Mouse (Mus musculus) frontal cortex, adult (tissue): ENCODE data around the gene Micu2.

ENCODE experiments used
- ATAC-seq: cut with Nextera tagmentation; 2 replicates; pipeline ENCODE4 v1.9.2; 2017; ENCODE audit warnings: mild to moderate bottlenecking, moderate library complexity, mixed read lengths; ENCODE audit not compliant: low TSS enrichment

Micu2 gene

GRCm38 (mm10) chr14:57998526-57999401, at the start of gene Micu2:
Gene Micu2 (minus strand): TSS chr14:57999262.
- ATAC-seq, result peak; percentile 97

- ATAC-seq, result no peak
Observed at GRCm38 (mm10) chr14:58046639-58047284, 47.7 kb upstream of the Micu2 start.

GRCm38 (mm10) chr14:58036174-58036573, 37.1 kb upstream of the Micu2 start:
- ATAC-seq, result no peak

- peak; percentile 79 for ATAC-seq
Observed at GRCm38 (mm10) chr14:58034567-58034966, 35.5 kb upstream of the Micu2 start.

- 0 out of 2 replicates have a peak, but pooled peaks have one; percentile 78 for ATAC-seq
Observed at GRCm38 (mm10) chr14:58018869-58019268, 19.8 kb upstream of the Micu2 start.

- ATAC-seq, result no peak
Observed at GRCm38 (mm10) chr14:58003852-58004251, 4.8 kb upstream of the Micu2 start.

- ATAC-seq, result no peak
Observed at GRCm38 (mm10) chr14:58002161-58002560, 3.1 kb upstream of the Micu2 start.

- ATAC-seq, result 0 out of 2 replicates have a peak, but pooled peaks have one; percentile 25
Observed at GRCm38 (mm10) chr14:57999402-57999734, 306 bp upstream of the Micu2 start.

GRCm38 (mm10) chr14:57997431-57997830, 1.6 kb downstream of the Micu2 start:
- no peak for ATAC-seq

GRCm38 (mm10) chr14:57996210-57996609, 2.9 kb downstream of the Micu2 start:
- no peak for ATAC-seq

- no peak for ATAC-seq
Observed at GRCm38 (mm10) chr14:57991761-57992160, 7.3 kb downstream of the Micu2 start.

- no peak for ATAC-seq
Observed at GRCm38 (mm10) chr14:57989162-57989561, 9.9 kb downstream of the Micu2 start.

- ATAC-seq, result peak; percentile 56
Observed at GRCm38 (mm10) chr14:57985780-57986179, 13.3 kb downstream of the Micu2 start.

GRCm38 (mm10) chr14:57982450-57982849, 16.6 kb downstream of the Micu2 start:
- ATAC-seq, result no peak

- ATAC-seq, result peak; percentile 39
Observed at GRCm38 (mm10) chr14:57981720-57982418, 17.2 kb downstream of the Micu2 start.

- no peak for ATAC-seq
Observed at GRCm38 (mm10) chr14:57980776-57981175, 18.3 kb downstream of the Micu2 start.

GRCm38 (mm10) chr14:57980179-57980578, 18.9 kb downstream of the Micu2 start:
- no peak for ATAC-seq

- ATAC-seq, result no peak
Observed at GRCm38 (mm10) chr14:57978144-57978543, 20.9 kb downstream of the Micu2 start.

- ATAC-seq, result no peak
Observed at GRCm38 (mm10) chr14:57975656-57976055, 23.4 kb downstream of the Micu2 start.

- no peak for ATAC-seq
Observed at GRCm38 (mm10) chr14:57971986-57972525, 27.0 kb downstream of the Micu2 start.

GRCm38 (mm10) chr14:57968873-57969272, 30.2 kb downstream of the Micu2 start:
- ATAC-seq, result no peak
